Mouse (Mus musculus) midbrain, embryonic 11.5 days (tissue): ENCODE results near the gene Pik3ip1. TPM values are rescaled to one million over a fixed set of nuclear protein-coding genes. Genes with fewer than 3 reads are reported as not detected.
A peak's percentile ranks its signal among the peaks of the same experiment; 100 is the strongest.

ENCODE experiments used
- ATAC-seq: fragments of 200-750 bp; cut with Nextera tagmentation; 2 replicates; pipeline ENCODE4 v1.8.0; 2017; ENCODE audit warnings: moderate TSS enrichment, moderate library complexity; ENCODE audit not compliant: low FRiP score
- DNase-seq: peaks from one replicate; pipeline ENCODE4 v3.0.0; 2015; ENCODE audit warnings: low spot score; ENCODE audit errors: missing footprints
- H3K27ac ChIP-seq: fragments of 300-500 bp; sonication (generic); 2 replicates; pipeline ENCODE4 v1.5.1; 2014; ENCODE audit warnings: low read depth, low read length
- H3K27me3 ChIP-seq: fragments of 300-500 bp; sonication (generic); 2 replicates; pipeline ENCODE4 v1.6.1; 2014; ENCODE audit warnings: mild to moderate bottlenecking, low read length, moderate library complexity, mixed read lengths; ENCODE audit not compliant: control insufficient read depth, insufficient read depth
- H3K36me3 ChIP-seq: fragments of 300-500 bp; sonication (generic); 2 replicates; pipeline ENCODE4 v1.6.1; 2014; ENCODE audit warnings: mild to moderate bottlenecking, low read length, moderate library complexity, mixed read lengths; ENCODE audit not compliant: control insufficient read depth, insufficient read depth
- H3K4me1 ChIP-seq: fragments of 300-500 bp; sonication (generic); 2 replicates; pipeline ENCODE4 v1.6.1; 2014; ENCODE audit warnings: low read length; ENCODE audit not compliant: control insufficient read depth, insufficient read depth
- H3K4me2 ChIP-seq: fragments of 300-500 bp; sonication (generic); 2 replicates; pipeline ENCODE4 v1.6.1; 2014; ENCODE audit warnings: mild to moderate bottlenecking, moderate library complexity
- H3K4me3 ChIP-seq: fragments of 300-500 bp; sonication (generic); 2 replicates; pipeline ENCODE4 v1.5.1; 2014; ENCODE audit warnings: low read depth, low read length
- H3K9ac ChIP-seq: fragments of 300-500 bp; sonication (generic); 2 replicates; pipeline ENCODE4 v1.6.1; 2014; ENCODE audit warnings: low read length
- H3K9me3 ChIP-seq: fragments of 300-500 bp; sonication (generic); 2 replicates; pipeline ENCODE4 v1.6.1; 2016; ENCODE audit warnings: low read length; ENCODE audit not compliant: control insufficient read depth
- WGBS: fragments of 180-500 bp; shearing (Covaris S2); extraction: QIAGEN DNeasy Blood & Tissue Kit; methylation state at CpG from one replicate; pipeline ENCODE4 v1.1.7; 2014; 5-methylcytosine and 5-hydroxymethylcytosine counted together
- polyA plus RNA-seq: library from polyadenylated mRNA; unstranded; fragments of >200 nt; fragmentation: Nextera tagmentation; extraction: Ambion mirVana; gene quantifications from 2 replicates; pipeline ENCODE4 v1.2.1, GENCODE M21; 2014

Gene Pik3ip1
- polyA plus RNA-seq, 1 experiment from 2014 or later: 12.1 TPM

GRCm38 (mm10) chr11:3311586-3312347 is 18.4 kb upstream of the Pik3ip1 start:
- Histone ChIP-seq H3K36me3 (peaks cover 41% of the 10 kb centered on the region), H3K4me2 (no peak overlapping the region), H3K9me3 (no peaks in the 10 kb centered on the region), H3K27ac (no peak overlapping the region), H3K4me1 (no peaks in the 10 kb centered on the region), H3K4me3 (no peak overlapping the region), H3K9ac (no peak overlapping the region), H3K27me3 (no peaks in the 10 kb centered on the region)
- 85% methylated on average over 9 of the region's 10 CpGs for WGBS
- no peak for ATAC-seq
- DNase-seq: no peak

- H3K4me3 ChIP-seq: no peak overlapping the region
- ATAC-seq: 0 out of 2 replicates have a peak, but pooled peaks have one; percentile 4
- H3K27me3 ChIP-seq: no peaks in the 10 kb centered on the region
- H3K9me3 ChIP-seq: peaks cover 2% of the 10 kb centered on the region; the same call in 1 of the 2 replicates
- 88% methylated on average over 1 of the region's 1 CpGs for WGBS
- DNase-seq: no peak
- no peak overlapping the region for H3K27ac ChIP-seq
- no peaks in the 10 kb centered on the region for H3K4me1 ChIP-seq
- H3K4me2 ChIP-seq: no peak overlapping the region
- H3K9ac ChIP-seq: no peak overlapping the region
- H3K36me3 ChIP-seq: peaks cover 32% of the 10 kb centered on the region
Measured at GRCm38 (mm10) chr11:3313294-3313693, 16.9 kb upstream of the Pik3ip1 start.

- Histone ChIP-seq H3K36me3 (peaks cover 23% of the 10 kb centered on the region), H3K4me1 (no peaks in the 10 kb centered on the region), H3K27me3 (no peaks in the 10 kb centered on the region), H3K4me3 (no peak overlapping the region), H3K9ac (no peak overlapping the region), H3K9me3 (peaks cover 2% of the 10 kb centered on the region; the same call in 1 of the 2 replicates), H3K27ac (no peak overlapping the region), H3K4me2 (no peak overlapping the region)
- DNase-seq (no peak), ATAC-seq (peak; percentile 56)
- 27% methylated on average over 2 of the region's 2 CpGs for WGBS
Measured at GRCm38 (mm10) chr11:3314148-3314547, 16.1 kb upstream of the Pik3ip1 start.

GRCm38 (mm10) chr11:3318286-3318685 is 11.9 kb upstream of the Pik3ip1 start:
- H3K4me3 ChIP-seq: no peak overlapping the region
- H3K9ac ChIP-seq: no peak overlapping the region
- ATAC-seq (no peak), DNase-seq (no peak)
- H3K4me1 ChIP-seq: no peaks in the 10 kb centered on the region
- H3K4me2 ChIP-seq: no peak overlapping the region
- peaks cover 2% of the 10 kb centered on the region; the same call in 1 of the 2 replicates for H3K9me3 ChIP-seq
- peaks cover 4% of the 10 kb centered on the region; the same call in 1 of the 2 replicates for H3K36me3 ChIP-seq
- H3K27me3 ChIP-seq: no peaks in the 10 kb centered on the region
- WGBS: 93% methylated on average over 3 of the region's 3 CpGs
- H3K27ac ChIP-seq: no peak overlapping the region

GRCm38 (mm10) chr11:3328271-3328670 is 1.9 kb upstream of the Pik3ip1 start:
- DNase-seq: no peak
- Histone ChIP-seq H3K4me1 (peaks cover 17% of the 10 kb centered on the region), H3K27me3 (no peaks in the 10 kb centered on the region; the same call in 1 of the 2 replicates), H3K9me3 (no peaks in the 10 kb centered on the region), H3K4me3 (no peak overlapping the region), H3K9ac (no peak overlapping the region), H3K36me3 (no peaks in the 10 kb centered on the region), H3K27ac (no peak overlapping the region), H3K4me2 (no peak overlapping the region)
- ATAC-seq: no peak
- WGBS: 82% methylated on average over 5 of the region's 5 CpGs

GRCm38 (mm10) chr11:3328806-3329775 is 1.1 kb upstream of the Pik3ip1 start:
- no peak for ATAC-seq
- 84% methylated on average over 11 of the region's 11 CpGs for WGBS

GRCm38 (mm10) chr11:3330566-3330965 is 365 bp downstream of the Pik3ip1 start:
- Histone ChIP-seq H3K27ac (no peak overlapping the region; the same call in 1 of the 2 replicates), H3K36me3 (no peaks in the 10 kb centered on the region), H3K27me3 (no peaks in the 10 kb centered on the region; the same call in 1 of the 2 replicates), H3K4me3 (peak overlapping the region; percentile 40), H3K4me1 (peaks cover 17% of the 10 kb centered on the region), H3K4me2 (peak overlapping the region; percentile 95), H3K9me3 (no peaks in the 10 kb centered on the region), H3K9ac (peak overlapping the region; percentile 63)
- WGBS: 3% methylated on average over 9 of the region's 9 CpGs
- ATAC-seq (peak; percentile 33; the same call in 1 of the 2 replicates), DNase-seq (no peak)

More at GRCm38 (mm10) chr11:3328806-3329775, 1.1 kb upstream of the Pik3ip1 start:
- Histone ChIP-seq H3K36me3 (no peaks in the 10 kb centered on the region), H3K4me1 (peaks cover 17% of the 10 kb centered on the region), H3K27me3 (no peaks in the 10 kb centered on the region; the same call in 1 of the 2 replicates), H3K4me2 (no peak overlapping the region), H3K9ac (no peak overlapping the region), H3K4me3 (no peak overlapping the region), H3K9me3 (no peaks in the 10 kb centered on the region), H3K27ac (no peak overlapping the region)
- no peak for DNase-seq

GRCm38 (mm10) chr11:3330991-3331750 is 970 bp downstream of the Pik3ip1 start:
- ATAC-seq (no peak), DNase-seq (peak; percentile 96)
- peak overlapping the region; percentile 40 for H3K4me3 ChIP-seq
- peaks cover 17% of the 10 kb centered on the region for H3K4me1 ChIP-seq
- H3K27me3 ChIP-seq: no peaks in the 10 kb centered on the region; the same call in 1 of the 2 replicates
- peak overlapping the region; percentile 63 for H3K9ac ChIP-seq
- peak overlapping the region; percentile 26; the same call in 1 of the 2 replicates for H3K27ac ChIP-seq
- no peaks in the 10 kb centered on the region for H3K9me3 ChIP-seq
- peak overlapping the region; percentile 95 for H3K4me2 ChIP-seq
- 3% methylated on average over 14 of the region's 14 CpGs for WGBS
- no peaks in the 10 kb centered on the region for H3K36me3 ChIP-seq
